ENCODE assay signal across 20 mouse cellular contexts in the genomic region with DNA sequence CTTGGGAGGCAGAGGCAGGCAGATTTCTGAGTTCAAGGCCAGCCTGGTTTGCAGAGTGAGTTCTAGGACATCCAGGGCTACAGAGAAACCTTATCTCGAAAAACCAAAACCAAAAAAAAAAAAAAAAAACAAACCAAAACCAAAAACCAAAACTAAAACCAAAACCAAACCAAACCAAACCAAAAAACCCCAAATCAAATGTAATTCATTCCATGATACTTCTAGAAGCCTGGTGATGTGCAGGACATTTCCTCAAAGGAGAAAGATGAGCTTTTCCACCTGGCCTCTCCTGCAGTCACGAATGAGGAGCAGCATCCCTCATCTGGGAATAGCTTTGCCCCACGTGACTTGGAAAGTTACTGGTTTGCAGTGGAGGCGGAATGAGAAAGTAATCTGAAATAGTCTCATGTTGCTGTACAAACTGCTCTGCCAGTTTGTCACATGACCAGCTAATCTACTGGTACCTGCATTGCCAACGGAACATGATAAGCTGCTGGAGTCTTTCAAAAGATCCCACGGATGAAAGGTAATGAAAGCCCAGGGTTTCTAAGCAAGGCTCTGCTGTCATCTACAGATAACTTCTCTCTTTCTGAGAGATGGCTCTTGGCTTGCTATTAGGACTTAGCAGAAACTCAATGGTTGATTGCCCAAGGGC.
DNase-seq lines count a peak whose midpoint lies in the region; ATAC-seq and TF ChIP-seq lines count a peak whose summit lies in the region.
"Had no signal": no experiment of that assay in that cellular context is flagged by ENCODE, and none has a peak within 500 bp of the region (broad histone marks: within the 10 kb centered on the region; RNA-seq: fewer than 3 reads in every experiment).

No protein-coding gene starts in this region.

- no peak for TF ChIP-seq EP300 in stomach, postnatal 0 days (optimal IDR thresholded peaks at IDR 0.05)

- TF ChIP-seq POLR2A in lung, adult 2 months (IDR thresholded peaks at IDR 0.05; ENCODE audit: borderline replicate concordance, extremely low read depth, low read depth, low read length) = no peak

- H3K27me3 ChIP-seq in liver, embryonic 12.5 days (replicated peaks) = no peaks in the 10 kb centered on the region
- no peaks in the 10 kb centered on the region for H3K27me3 ChIP-seq in stomach, postnatal 0 days (ENCODE audit: control insufficient read depth, insufficient read depth, low read length)
- H3K27me3 ChIP-seq: lung, embryonic 15.5 days; midbrain, embryonic 13.5 days; neural tube, embryonic 15.5 days had no signal

- H3K9me3 ChIP-seq in liver, embryonic 12.5 days (replicated peaks) = no peaks in the 10 kb centered on the region
- no peaks in the 10 kb centered on the region for H3K9me3 ChIP-seq in stomach, postnatal 0 days (ENCODE audit: control insufficient read depth, low read length)
- H3K9me3 ChIP-seq: hindbrain, embryonic 10.5 days; lung, embryonic 15.5 days; midbrain, embryonic 13.5 days; neural tube, embryonic 15.5 days had no signal

- H3K27ac ChIP-seq in liver, embryonic 12.5 days = no peak overlapping the region
- no peak overlapping the region for H3K27ac ChIP-seq in stomach, postnatal 0 days (replicated peaks)
- H3K27ac ChIP-seq: hindbrain, embryonic 10.5 days; lung, embryonic 15.5 days; macrophage; midbrain, embryonic 13.5 days; neural tube, embryonic 15.5 days had no signal

- no peak overlapping the region for H3K9ac ChIP-seq in liver, embryonic 12.5 days
- H3K9ac ChIP-seq in stomach, postnatal 0 days (ENCODE audit: low read length) = no peak overlapping the region
- H3K9ac ChIP-seq: lung, embryonic 15.5 days; midbrain, embryonic 13.5 days; neural tube, embryonic 15.5 days had no signal

- DNase-seq in frontal cortex, postnatal 10 days (ENCODE audit: low spot score in 2 of 2) = no peak
- peak; percentile 37 for DNase-seq in right cerebral cortex, adult 18-20 months
- DNase-seq in right cerebral cortex, postnatal 14 days = no peak
- peak; percentile 28 for DNase-seq in stomach, postnatal 0 days (ENCODE audit: low spot score)
- DNase-seq in urinary bladder, postnatal 4 days (ENCODE audit: low spot score in 2 of 2) = no peak
- DNase-seq in lung, adult 2 months = no peak
- DNase-seq: adrenal gland, postnatal 36 days; cerebellum, adult 9-11 months; kidney, adult 8-10 months; kidney, postnatal 4 days; layer of hippocampus, postnatal 36 days; thymus, postnatal 25 days had no signal

- H3K4me1 ChIP-seq in liver, embryonic 12.5 days = peaks cover 70% of the 10 kb centered on the region
- peaks cover 3% of the 10 kb centered on the region; the same call in 1 of the 2 replicates for H3K4me1 ChIP-seq in stomach, postnatal 0 days (replicated peaks; ENCODE audit: control insufficient read depth, insufficient read depth)
- peaks cover 2% of the 10 kb centered on the region; the same call in 1 of the 2 replicates for H3K4me1 ChIP-seq in lung, adult 2 months (ENCODE audit: control insufficient read depth, insufficient read depth, low read length)
- H3K4me1 ChIP-seq: hindbrain, embryonic 10.5 days; neural tube, embryonic 15.5 days had no signal

- H3K36me3 ChIP-seq in liver, embryonic 12.5 days = no peaks in the 10 kb centered on the region
- H3K36me3 ChIP-seq in stomach, postnatal 0 days (ENCODE audit: control insufficient read depth, insufficient read depth, low read length) = no peaks in the 10 kb centered on the region
- H3K36me3 ChIP-seq: hindbrain, embryonic 10.5 days; lung, embryonic 15.5 days; midbrain, embryonic 13.5 days; neural tube, embryonic 15.5 days had no signal

- peak; percentile 57 for ATAC-seq in frontal cortex, adult (ENCODE audit: low TSS enrichment)
- ATAC-seq in liver, embryonic 12.5 days = peak; percentile 57; the same call in 1 of the 2 replicates
- ATAC-seq in stomach, postnatal 0 days (ENCODE audit: low FRiP score, low TSS enrichment) = no peak
- ATAC-seq: midbrain, embryonic 13.5 days had no signal

- peak overlapping the region; percentile 35 for H3K4me2 ChIP-seq in liver, embryonic 12.5 days
- H3K4me2 ChIP-seq in stomach, postnatal 0 days (replicated peaks; ENCODE audit: low read depth) = no peak overlapping the region
- H3K4me2 ChIP-seq: lung, embryonic 15.5 days; midbrain, embryonic 13.5 days; neural tube, embryonic 15.5 days had no signal

- 36% methylated on average over 6 of the region's 6 CpGs for WGBS in liver, embryonic 12.5 days (ENCODE audit: insufficient replicate concordance)
- 69% methylated on average over 6 of the region's 6 CpGs for WGBS in stomach, postnatal 0 days
- WGBS in lung, adult 2 months = 75% methylated on average over 6 of the region's 6 CpGs

- TF ChIP-seq CTCF in stomach, postnatal 0 days (IDR thresholded peaks at IDR 0.05; ENCODE audit: low read depth) = no peak
- no peak for TF ChIP-seq CTCF in lung, adult 2 months (IDR thresholded peaks at IDR 0.05; ENCODE audit: insufficient read depth, low read length)

- H3K4me3 ChIP-seq in liver, embryonic 12.5 days = no peak overlapping the region
- H3K4me3 ChIP-seq in stomach, postnatal 0 days (ENCODE audit: low read depth, low read length) = no peak overlapping the region
- H3K4me3 ChIP-seq in lung, adult 2 months (replicated peaks; ENCODE audit: extremely low read depth, low read depth, low read length) = no peak overlapping the region
- H3K4me3 ChIP-seq: hindbrain, embryonic 10.5 days; lung, embryonic 15.5 days; midbrain, embryonic 13.5 days; myocyte; neural tube, embryonic 15.5 days had no signal

Comparison
In these comparisons a context has a peak if more than half of its experiments do, and no peak if none do; other contexts are left out.
1. DNase-seq: peak in right cerebral cortex, adult 18-20 months (single experiment) and stomach, postnatal 0 days (single experiment); none in frontal cortex, postnatal 10 days (0 of 2), right cerebral cortex, postnatal 14 days (single experiment), urinary bladder, postnatal 4 days (0 of 2) and lung, adult 2 months (single experiment).